Mouse (Mus musculus) naive thymus-derived CD4-positive, alpha-beta T cell, adult 2 months (primary cell): Measurements from ENCODE around the gene 2010111I01Rik.
A peak's percentile ranks its signal among the peaks of the same experiment; 100 is the strongest.

Source experiments
- DNase-seq: peaks from one replicate; pipeline ENCODE4 v3.0.0-alpha.2; 2011; ENCODE audit warnings: low read depth

The 2010111I01Rik gene

DNA sequence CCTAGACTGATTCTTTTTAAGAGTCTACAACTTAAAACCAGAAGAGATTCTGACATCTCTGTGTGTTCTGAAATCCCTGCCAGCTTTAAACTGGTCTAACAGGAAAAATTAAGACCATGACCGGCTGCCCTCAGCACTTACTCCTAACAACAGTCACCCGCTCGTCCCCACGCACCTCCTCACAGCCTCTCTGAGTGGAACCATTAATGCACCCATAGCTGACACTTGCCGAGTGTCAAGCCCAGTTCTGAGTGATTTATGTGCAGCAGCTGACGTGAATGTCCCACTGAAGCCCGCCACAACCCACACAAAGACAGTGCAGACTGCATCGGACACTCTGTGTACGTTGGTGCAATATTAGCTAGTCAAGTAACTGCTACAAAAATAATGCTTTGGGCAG lies 280.5 kb downstream of the 2010111I01Rik start:
- no peak for DNase-seq

DNA sequence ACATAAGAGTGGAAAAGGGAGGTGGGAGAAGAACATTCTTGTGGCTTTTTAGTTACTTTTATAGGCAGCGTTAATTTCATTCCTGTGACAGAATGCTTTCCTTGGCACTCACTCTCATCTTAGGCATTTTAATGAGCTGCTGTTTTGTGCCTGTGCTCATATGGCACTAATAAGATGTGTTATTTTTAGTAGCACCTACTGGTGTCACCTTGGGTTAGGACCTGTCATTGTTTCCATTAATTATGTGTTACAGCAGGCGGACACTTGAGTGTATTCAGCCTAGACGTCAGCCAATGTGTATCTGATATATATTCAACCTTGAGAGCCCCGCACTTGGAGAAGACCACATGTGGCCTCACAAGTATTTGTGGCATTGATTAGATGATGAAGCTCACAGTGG lies 281.1 kb downstream of the 2010111I01Rik start:
- DNase-seq = peak; percentile 35

DNA sequence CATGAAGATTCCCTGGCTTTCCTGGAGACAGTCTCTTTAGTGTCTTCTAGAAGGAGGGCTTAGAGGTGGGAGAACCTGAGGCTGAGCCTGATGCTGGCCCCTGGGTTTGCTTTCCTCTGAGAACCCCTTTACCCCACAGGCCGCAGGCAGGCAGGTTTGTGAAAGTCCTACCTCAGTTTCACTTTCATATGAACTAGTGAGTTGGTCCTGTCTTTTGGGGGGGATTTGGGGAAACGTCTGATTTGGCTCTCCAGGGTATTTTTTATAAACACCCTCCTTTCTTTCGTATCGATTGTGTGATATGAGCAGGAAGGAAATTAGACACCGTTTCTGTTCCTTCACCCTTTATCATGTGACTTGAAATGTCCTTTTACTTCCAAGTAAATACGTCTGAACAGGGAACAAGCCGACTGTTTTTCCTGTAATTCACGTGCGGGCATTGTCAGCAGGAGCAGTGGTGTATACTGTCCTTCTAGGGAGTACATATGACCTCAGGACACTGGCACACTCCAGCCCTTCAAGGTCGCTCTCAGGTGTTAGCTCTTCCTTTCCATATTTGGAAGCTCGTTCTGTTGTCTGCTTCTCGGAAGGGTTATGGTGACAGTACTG lies 281.7 kb downstream of the 2010111I01Rik start:
- DNase-seq = peak; percentile 49

DNA sequence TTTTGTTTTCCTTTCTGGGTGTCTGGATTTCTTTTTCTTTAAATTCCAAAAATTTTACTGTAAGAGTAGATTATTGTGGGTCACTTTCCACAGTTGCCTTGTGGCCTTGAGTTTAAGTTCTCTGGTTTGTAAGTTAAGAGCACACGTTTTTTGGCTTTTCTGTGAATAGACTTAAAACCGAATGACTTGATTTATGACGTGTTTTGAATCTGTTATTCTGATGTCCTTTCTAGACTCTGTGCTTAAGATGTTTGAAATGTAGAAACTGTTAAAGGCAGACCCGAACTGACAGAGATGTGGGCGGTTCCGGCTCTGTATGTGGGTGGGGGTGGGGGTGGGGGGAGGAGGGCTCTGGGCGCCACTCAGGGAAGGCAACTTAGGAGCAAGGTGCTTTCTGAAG lies 282.3 kb downstream of the 2010111I01Rik start:
- no peak for DNase-seq

DNA sequence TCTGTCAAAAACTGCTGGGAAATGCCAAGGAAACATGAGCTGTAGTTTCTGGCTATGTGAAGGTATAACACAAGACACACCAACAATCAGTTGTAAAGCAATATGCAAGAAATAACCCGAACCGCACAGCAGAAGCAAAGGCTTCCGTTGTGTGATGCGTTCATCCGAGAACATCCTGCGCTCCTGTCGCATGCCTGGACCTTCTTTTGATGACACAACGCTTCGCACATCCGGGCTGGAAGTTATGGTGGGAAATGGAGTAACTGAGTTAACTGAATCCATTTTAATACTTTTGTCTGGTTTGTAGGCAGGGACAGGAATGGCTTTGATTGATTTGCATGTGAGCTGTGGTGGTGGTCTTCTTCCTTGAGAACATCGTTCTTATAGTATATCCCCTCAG lies 282.9 kb downstream of the 2010111I01Rik start:
- DNase-seq = no peak

DNA sequence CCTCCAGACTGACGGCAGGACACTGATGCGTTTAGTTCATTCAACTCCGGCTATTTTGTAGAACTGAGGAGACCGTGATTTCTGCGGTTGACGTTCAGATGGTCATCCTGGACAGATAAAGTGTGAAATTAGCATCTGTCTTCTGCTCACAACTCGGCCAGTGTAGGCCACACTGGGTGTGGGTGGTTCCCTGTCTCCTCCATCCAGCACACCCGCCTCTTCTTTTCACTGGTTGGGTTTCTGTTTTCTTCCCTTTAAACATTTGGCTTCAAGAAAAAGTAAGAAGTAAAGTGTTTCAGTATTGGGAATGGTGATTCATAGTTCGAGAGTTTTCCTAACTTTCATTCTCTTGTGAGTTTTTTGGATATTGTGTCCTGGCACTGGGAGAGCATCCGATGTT lies 283.6 kb downstream of the 2010111I01Rik start:
- no peak for DNase-seq

DNA sequence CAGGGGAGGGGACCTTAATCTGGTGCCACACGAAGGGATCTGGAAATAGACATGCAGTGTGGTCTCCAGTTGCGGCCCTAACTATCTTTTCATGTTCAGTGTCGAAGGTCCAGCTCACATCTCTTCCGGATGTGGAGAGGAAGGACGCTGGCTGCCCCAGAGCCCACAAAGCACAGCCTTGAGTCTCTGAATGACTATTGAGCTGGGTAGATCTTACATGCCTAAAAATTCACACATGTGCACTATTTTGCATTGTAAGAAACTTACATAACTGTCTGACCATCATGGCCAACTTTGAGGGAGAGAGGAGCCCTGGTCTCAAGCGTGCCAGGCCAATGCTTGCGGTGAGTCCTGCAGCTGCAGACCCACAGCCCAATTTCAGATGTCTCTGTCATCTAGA lies 284.5 kb downstream of the 2010111I01Rik start:
- DNase-seq = peak; percentile 34

DNA sequence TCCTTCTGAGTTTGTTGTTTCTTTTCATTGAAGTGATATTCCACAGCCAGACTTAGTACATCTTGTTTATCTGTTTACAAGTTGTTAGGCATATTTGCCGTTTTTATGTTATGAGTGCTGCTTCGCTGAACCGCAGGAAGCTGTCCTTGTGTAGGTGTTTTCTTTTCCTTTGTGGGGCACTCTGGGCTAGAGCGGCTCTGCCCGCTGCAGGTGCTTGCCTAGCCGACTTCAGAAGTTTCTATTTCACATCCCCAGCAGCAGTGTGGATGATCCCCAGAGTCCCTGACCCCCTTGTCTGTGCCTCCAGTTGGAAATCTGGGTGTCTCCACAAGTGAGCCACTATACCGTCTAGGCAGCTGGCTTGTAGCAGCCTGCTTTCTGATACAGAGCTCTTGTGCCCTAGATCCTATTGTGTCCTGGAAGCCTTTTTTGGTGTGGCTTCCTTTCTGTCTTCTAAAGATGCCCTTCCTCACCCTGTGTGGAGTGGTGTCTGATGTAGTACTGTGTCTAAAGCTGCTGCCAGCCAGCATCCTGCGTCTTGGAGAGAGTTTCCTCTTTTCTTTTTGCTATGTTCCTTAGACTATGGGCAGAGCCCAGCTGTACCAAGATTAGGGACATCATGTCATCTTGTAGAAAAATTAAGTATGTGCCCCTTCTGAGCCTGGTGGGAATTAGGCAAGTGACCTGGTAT lies 285.2 kb downstream of the 2010111I01Rik start:
- peak; percentile 59 for DNase-seq

DNA sequence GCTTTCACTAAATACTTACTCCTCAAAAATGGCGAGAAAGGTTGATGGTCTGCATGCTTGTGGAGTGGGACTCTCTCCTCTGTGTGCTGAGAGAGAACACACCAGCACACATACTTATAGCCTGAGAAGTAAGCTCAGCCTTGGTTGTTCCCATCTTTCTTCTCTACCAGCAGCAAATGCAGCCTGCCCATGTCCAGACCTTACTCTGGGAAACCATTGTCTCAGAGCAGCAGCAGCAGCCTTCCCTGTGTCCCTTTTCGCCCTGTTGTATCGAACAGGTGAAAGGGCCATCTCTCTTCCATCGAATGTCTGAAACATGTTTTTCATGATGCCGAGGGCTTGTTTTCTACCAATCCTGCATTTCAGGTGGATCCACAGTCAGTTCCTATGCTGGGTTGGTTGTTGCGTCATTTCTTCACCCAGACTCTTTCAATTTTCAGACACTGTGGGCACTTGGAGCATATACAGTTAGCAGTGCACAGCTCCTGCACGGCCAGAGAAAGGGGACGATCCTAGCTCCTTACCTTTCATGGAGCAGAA lies 285.8 kb downstream of the 2010111I01Rik start:
- DNase-seq = no peak

DNA sequence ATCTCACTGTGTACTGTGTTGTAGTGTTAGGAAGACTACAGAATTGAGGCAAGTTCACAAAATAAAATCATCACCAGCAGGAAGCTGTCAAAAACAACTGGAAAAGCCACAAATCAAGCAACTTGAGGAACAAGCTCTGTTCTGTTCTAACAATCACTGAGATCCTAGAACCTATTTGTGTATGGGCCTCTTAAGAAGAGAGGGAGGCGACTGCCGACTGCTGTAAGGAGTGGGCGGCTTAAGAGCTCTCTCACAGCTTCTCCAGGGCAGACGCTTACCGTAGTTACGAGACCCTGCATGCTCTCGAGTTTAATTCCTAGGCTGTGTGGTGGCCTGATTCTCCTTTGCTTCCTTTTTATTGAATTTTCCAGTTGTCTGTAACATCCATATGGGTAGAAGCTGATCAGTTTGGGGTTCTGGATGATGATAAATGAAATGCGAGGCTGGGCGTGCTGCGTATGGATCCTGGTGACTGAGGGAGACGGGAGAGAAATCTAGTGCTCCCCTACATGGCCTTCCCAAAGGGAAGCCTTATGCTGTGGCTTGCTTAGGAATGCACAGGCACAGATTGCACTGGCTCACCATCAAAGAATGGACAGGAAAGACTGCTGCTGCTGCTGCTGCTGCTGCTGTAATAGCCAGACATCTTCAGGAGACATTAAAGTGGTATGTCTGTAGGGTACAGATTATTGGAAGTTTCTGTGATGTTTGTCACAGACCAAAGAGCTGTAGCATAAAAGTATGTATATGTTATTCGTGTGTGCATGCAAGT lies 286.6 kb downstream of the 2010111I01Rik start:
- no peak for DNase-seq

DNA sequence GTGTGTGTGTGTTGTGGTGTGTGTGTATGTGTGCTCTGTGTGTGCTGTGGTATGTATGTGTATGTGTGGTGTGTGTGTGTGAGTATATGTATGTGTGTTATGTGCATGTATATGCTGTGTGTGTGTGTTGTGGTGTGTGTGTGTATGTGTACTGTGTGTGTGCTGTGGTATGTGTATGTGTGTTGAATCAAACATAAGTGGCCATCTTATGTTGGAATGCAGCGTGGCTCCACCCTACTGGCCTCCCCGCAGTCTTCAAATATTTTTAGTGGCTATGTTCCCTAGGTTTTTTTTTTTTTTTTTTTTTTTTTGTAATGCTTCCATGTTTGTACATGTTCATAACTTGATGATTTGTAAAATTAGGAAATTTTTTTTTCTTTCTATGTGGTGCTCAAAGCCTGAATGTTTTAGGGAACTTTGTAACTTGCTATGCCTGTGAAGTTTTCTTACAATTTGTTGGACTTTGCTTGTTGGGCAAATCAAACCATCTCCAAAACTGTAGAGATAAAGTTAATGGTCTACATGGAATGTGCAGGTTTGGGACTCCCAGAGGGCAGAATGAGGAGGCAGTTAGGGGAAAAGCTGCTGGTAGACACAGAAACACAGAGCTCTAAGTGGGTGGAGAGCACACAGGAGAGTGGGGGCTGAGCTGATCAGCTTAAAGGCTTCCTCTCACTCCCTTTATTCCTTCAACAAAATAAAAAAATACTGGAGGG lies 287.8 kb downstream of the 2010111I01Rik start:
- no peak for DNase-seq

DNA sequence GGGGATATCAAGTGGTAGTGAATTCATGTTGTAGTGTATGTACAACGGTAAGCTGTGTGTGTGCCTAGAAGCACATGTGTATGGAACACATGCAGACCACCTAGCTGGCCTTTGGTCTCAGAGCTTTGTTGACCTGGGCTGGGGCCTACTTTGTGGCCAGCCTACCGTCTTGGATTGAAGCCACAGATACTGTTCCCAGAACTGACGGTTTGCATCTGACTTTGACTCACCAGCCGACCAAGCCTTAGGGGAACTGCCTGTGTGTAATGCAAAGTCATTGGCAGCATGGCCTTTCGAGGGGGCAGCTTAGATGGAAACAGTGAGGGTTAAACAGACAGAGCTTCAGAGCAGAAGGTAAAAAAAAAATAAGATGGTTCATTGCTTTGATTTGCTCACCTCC lies 288.5 kb downstream of the 2010111I01Rik start:
- DNase-seq = no peak

DNA sequence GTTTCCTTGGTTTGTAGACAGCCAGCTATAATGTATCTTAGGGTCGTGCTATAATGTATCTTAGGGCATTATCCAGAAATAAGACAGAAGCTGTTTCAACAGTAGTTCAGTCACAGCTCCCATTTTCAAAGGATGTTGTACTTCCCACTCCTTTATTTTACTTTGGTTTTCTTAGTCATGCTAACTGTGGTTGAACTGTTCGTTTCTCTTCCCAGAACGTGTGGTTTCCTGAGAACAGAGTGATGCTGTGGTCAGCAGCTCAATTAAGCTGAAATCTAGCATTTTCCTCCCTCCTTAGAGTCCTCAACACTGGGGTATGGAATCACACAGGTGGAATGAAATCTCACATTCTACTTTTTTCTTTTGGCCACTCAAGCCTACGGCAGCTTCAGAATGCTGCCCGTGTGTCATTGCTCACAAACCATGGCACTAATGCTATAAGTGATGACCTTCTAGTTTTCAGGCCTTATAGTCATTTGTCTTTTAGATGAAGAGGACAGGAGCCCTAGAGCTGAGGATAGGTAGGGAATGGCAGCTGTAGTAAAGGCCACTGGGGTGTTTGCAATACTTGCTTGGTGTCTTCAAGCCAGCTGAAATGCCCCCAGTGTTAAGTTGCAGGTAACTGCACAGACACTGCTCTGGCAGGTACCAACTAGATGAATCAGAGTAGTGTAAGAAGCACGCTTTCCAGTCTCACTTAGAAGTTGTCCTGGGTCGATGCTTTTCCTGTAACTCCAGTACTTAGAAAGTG lies 289.4 kb downstream of the 2010111I01Rik start:
- DNase-seq = no peak

DNA sequence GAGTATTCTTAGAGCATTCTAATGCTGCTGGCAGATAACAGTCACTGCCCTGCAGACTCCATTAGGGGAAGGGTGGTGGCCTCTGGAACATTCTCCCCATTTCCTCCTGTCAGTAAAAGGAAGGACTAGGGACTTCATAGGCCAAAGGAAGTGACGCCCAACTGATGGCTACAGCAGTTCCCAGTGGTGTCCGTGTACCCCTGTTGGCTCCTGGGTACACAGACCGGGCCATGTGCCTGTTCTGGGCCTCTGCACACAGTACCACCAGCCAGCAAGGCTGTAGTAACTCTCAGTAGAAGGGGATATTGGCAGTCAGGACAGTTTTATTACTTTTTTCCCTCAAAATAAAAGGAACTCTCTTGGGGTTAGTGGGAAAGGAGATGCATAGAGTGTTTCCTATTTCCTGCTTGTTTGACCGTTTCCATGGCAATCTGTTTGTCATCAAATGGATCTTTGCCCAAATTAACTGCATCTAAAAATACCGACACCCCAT lies 290.9 kb downstream of the 2010111I01Rik start:
- DNase-seq = no peak

DNA sequence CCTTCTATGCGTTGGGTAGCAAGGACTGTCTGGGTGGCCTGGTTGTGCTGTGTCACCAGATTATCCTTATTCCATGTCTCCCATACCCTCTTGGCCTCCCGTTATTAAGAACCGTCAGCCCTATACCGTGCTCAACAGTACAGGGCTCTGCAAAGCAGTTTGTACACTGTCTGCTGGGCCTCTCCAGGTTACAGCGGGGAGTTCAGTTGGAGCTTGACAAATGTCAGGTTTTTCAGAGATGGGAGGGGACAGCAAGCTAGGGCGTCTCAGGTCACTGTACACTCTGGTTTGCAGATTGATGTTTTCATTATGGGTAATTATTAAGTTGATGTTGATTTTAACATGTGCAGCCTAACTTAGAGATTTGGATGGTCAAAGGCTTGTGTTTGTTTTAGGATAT lies 291.5 kb downstream of the 2010111I01Rik start:
- no peak for DNase-seq

DNA sequence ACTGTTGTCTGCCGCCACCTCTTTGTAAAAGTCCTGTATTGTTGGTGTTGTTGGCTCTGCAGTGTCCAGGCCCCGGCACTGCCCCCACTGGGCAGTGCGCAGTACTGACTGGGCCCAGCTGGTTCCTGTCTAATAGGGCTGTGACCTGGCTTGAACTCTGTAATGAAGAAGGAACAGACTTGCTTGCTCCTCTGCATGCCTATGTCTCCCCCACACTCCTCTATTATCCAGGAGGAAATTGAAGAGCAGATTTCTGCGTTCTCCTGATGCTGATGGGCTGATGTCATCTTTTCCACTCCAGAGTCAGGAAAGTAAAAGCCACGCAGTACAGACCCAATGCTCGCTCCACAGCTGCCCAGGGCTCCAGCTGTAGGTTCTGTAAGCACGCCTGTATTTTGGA lies 292.1 kb downstream of the 2010111I01Rik start:
- no peak for DNase-seq

DNA sequence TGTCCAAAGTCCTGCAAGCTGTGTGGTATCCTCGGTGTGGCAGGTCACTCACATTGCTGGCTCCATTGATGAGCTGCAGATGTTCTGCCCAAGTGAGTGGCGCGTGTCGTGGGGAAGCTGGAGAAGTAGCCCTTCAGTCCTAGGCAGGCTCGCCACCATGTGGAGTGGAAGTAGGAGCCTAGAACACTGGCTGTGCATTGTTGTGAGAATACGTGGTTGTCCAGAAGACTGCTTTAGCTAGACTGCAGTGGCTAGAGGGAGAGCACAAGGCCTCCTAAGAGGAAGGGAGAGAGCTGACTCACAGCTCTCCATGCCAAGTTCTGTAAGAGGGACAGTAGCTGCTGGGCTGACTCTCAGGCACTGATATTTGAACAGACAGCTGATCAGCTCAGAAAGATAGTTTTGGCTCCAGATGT lies 293.5 kb downstream of the 2010111I01Rik start:
- no peak for DNase-seq

DNA sequence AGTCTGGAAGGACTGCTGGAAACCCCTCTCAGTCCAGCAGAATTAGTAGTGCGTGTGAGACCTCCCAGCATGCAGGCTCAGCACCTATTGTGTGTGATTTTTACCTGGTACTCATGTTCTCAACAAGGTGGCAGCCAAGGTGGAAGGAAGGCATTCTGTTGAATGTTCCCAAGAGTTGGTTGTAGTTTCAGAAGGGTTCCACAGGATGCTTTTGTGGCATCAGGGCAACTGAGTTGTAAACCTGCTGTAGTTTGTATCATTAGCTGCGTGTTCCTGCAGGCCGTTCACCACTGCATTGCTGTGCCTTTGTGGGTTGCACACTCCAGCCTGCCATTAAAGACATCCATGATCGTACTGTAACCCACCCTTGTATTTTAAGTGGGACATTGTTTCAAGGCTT lies 294.0 kb downstream of the 2010111I01Rik start:
- no peak for DNase-seq

DNA sequence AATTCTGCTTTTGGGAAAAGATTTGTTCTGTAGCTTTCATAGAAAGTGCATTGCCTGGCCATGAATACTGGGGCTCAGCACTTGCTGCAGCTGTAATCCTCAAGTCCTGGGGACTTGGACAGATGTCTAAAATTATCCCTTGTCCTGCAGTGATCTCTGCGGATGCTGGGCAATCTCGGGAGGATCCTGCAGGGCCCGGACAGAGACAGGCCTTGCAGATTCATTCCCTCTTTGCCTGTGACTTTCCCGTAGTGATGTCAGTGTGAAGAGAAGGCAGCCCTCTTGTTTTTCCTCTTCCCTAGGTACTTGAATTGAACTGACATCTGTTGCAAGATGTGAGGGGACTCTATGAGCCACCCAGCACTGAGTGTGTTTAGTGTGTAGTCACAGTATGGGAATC lies 295.4 kb downstream of the 2010111I01Rik start:
- DNase-seq = no peak

DNA sequence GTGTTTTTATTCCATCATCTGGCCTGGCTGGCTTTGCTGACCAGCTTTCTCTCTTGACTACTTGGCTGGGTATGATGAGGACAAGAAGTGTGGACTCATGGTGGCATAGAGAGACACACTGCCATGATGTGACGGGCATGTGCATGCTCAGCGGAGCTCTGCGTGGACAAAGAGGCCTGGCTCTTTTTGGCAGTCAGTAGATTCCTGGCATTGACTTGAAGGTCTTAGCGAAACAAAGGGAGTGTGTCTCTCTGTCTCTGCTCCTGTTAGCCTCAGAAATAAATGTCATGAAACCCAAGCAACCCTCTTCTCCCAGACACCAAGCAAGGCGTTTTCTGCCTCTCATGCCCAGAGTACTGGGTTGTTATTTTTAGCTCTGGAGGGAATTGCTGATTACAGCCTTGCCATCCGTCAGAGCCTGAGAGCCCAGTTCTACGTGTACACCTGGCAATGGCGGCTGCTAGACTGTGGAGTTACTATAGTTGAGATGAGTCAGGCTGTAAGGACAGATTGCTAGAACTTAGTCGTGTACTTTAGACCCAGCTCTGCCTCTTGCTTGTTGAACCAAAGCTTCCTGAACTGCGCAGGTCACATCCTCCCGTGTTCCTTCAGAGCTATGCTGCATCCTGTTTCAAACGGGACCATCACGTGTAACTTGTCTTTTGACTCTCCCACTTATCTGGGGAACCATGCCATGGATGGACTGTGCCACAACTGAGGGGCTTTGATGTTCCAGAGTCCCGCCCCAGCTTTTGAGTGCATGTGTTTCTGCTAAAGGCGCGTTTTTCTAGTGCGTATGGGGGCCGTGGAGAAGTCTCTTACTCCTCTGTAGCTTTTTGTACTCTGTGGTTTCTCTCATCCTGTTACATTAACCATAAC lies 296.3 kb downstream of the 2010111I01Rik start:
- peak; percentile 76 for DNase-seq
